Mouse (Mus musculus) regulatory T cell (primary cell): ENCODE results near the gene Eps8l3.

ENCODE experiments used
- in situ Hi-C: fragments of 300-600 bp; cut with MboI, MseI; formaldehyde crosslinking; loops from one replicate; pipeline ENCODE4 v1.15.1; 2025; ENCODE audit warnings: high pct_unique_total_duplicates

Gene Eps8l3

GRCm38 (mm10) chr3:107895720-107896569 lies 18.9 kb downstream of the Eps8l3 start, which contains the start of gene Gstm5:
Gene Gstm5 (plus strand): TSS chr3:107895821.
- in situ Hi-C loops: no loop called here

GRCm38 (mm10) chr3:107898691-107899090 lies 21.7 kb downstream of the Eps8l3 start:
- in situ Hi-C loops: no loop called here

- in situ Hi-C loops: no loop called here
Observed at GRCm38 (mm10) chr3:107900955-107901673, 24.1 kb downstream of the Eps8l3 start.

- in situ Hi-C loops: no loop called here
Observed at GRCm38 (mm10) chr3:107905942-107906341, 28.9 kb downstream of the Eps8l3 start.

- in situ Hi-C loops: no loop called here
Observed at GRCm38 (mm10) chr3:107916674-107917073, 39.6 kb downstream of the Eps8l3 start.

DNA sequence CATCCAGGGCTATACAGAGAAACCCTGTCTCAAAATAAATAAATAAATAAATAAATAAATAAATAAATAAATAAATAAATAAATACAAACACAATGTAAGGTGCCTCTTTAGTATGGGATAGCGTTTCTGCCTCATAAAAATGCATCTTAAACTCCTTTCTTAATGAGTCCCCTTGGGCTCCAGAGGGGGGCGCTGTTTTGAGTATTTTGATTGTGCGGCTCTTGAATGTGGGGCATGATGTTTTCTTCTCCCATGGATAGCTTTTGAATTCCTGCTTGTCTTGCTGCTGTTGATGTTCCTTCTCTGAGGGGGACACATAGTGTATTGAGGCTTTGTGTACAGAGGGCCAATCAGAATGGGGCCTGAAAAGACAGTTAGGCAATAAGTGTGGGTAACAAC lies 40.1 kb downstream of the Eps8l3 start:
- in situ Hi-C loops: no loop called here

DNA sequence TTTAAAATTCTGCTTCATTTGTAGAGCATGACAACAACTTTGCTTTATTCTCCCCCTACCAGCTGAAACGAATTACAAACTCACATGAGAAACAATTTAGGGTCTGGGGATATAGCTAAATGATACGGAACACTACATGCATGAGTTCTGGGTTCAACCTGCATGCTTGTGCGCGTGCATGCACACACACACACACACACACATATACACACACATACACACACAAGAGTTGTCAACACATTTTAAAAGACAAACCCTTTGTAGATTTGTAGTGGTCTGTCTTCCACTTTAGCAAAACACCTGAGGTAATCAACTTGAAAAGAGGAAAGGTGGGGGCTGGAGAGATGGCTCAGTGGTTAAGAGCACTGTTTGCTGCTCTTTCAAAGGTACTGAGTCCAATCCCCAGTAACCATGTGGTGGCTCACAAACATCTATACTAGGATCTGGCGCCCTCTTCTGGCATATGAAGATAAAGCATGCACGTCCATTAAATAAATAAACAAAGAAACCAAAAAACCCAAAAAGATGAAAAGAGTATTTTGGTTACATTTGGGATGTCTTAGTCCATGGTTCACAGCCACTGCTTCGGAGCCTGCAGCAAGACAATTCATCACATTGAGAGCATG lies 40.9 kb downstream of the Eps8l3 start:
- in situ Hi-C loops: no loop called here

DNA sequence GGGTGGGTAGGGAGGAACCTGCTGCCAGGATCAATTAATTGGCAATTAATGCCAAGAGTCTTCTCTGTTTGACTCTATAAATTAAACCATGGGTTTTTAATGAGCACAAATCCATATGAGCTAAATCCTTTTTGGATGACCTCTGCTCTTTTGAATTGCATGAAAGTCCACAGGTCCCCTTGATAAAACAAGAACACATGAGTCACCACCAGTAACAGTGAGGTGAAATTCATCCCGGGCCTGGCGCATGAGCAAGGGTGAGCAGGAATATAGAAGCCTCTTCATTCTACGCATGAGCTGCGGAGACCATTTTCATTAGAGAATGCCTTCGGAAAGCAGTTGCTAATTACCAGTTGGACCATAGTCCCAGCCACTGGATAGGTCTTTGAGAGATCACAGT lies 43.3 kb downstream of the Eps8l3 start:
- in situ Hi-C loops: loop anchor here (10.0 kb wide), 1 partner anchor 234 kb away; the partner anchor contains the start of gene Gpr61

DNA sequence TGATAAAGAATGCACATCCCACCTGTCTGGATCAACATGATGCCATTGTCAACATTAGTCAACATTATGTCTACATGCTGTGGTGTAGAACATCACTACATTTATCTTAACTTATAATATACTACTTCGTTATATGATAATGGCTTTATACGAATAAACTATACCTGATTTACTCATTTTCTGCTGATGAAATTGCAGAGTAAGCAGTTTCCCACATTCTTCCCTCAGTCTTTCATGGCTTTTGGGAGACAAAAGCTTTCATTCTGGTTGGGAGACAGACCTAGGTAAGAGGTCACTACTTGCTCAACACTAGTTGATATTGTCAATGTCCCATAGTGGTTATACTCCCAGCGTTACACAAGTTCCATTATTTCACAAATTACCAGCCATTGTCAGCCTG lies 48.3 kb downstream of the Eps8l3 start:
- in situ Hi-C loops: loop anchor here (10.0 kb wide), 1 partner anchor 229 kb away; the partner anchor contains the start of gene Gpr61

- in situ Hi-C loops: loop anchor here (10.0 kb wide), 1 partner anchor 227 kb away; the partner anchor contains the start of gene Gpr61
Observed at GRCm38 (mm10) chr3:107927841-107928240, 50.8 kb downstream of the Eps8l3 start.

DNA sequence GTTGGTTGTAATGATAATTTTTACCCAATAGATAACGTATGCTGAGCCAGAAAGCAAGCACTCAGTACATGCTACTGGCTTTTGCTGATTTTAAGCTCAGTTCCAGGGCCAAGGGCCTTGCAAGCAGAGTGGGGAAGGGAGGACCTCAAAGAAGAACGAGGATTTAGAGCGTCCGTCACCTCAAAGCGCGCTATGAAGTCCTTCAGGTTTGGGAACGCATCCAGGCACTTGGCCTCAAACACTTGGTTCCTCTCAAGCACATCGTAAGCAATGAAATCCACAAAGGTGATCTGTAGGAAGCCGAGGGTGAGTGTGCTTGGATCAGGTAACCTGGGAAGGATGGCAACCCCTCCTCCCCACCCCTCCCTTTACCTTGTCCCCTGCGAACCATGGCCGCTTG lies 51.7 kb downstream of the Eps8l3 start:
- in situ Hi-C loops: loop anchor here (10.0 kb wide), 1 partner anchor 226 kb away; the partner anchor contains the start of gene Gpr61

DNA sequence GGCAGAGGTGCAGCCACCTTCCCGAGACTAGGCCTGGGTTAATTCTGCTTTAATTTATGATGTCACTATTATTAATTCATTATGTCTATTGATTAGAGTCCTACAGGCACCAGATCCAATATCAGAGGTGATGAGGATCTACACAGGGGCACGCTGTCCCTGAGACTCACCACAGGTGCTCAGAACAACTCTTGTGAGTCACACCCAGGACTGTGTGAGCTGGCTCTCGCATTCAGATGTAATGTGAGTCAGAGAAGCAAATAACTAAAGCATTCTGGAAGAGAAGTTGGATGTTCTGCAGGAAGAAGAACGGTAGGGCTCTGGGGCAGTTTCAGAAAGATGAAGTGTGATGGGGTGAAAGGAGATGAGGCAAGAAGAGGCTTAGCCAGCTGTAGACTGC lies 52.2 kb downstream of the Eps8l3 start:
- in situ Hi-C loops: loop anchor here (10.0 kb wide), 1 partner anchor 226 kb away; the partner anchor contains the start of gene Gpr61

DNA sequence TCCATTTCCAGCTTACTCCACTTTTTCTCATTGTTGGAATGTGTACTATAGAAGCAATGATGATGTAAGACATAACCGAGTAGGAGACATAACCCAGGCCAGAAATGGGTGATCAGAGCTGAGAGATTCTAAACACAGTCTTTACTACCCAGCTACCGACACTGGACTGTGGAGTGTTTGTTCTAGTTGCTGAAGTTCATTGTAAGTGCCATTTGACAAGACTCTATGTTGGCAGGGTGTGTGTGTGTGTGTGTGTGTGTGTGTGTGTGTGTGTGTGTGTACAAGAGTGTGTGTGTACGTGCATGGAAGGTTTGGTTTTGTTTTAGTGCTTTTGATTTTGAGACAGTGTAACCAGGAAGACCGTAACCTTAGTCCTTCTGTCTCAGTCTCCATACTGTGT lies 52.7 kb downstream of the Eps8l3 start:
- in situ Hi-C loops: loop anchor here (10.0 kb wide), 1 partner anchor 225 kb away; the partner anchor contains the start of gene Gpr61

GRCm38 (mm10) chr3:107931134-107931533 lies 54.1 kb downstream of the Eps8l3 start:
- in situ Hi-C loops: no loop called here

GRCm38 (mm10) chr3:107931670-107932069 lies 54.6 kb downstream of the Eps8l3 start, which contains the start of gene Gstm7:
Gene Gstm7 (minus strand): TSS chr3:107931817.
- in situ Hi-C loops: no loop called here

DNA sequence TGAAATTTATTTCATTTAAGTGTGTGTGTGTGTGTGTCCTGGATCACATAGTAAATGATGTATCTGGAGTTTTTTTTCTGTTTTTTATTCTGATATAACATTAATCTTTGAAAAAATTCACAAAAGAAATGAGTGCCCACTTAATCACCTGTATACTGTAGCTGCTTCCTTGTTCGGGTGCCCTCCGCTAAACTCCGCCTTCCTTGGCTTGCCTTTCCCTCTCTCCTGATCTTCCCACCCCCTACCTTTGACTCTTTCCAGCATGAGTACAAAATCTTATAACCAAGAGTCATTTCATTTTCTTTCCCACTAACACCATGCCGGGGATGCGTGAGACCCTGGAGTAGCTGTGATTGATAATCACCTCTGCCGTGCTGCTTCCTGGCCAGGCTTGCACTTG lies 55.1 kb downstream of the Eps8l3 start:
- in situ Hi-C loops: no loop called here

DNA sequence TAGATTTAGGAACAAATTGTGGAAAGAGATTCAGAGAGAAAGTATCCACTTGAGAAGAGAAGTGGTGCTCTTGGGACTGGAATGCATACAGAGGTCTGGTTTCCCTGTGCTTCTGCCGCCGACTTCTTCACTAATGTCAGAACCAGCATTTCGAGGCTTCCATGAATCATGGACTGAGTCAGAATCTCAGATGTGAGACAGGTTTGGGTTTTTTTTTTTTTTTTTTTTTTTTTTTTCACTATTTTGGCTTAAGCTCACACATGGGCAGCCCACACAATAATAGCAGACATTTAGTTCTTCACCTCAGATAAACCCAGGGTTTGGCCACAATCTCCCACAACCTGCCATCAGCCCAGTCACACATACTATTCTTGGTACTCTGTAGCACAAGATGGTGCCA lies 58.2 kb downstream of the Eps8l3 start:
- in situ Hi-C loops: no loop called here

GRCm38 (mm10) chr3:107935888-107936287 lies 58.9 kb downstream of the Eps8l3 start:
- in situ Hi-C loops: no loop called here

DNA sequence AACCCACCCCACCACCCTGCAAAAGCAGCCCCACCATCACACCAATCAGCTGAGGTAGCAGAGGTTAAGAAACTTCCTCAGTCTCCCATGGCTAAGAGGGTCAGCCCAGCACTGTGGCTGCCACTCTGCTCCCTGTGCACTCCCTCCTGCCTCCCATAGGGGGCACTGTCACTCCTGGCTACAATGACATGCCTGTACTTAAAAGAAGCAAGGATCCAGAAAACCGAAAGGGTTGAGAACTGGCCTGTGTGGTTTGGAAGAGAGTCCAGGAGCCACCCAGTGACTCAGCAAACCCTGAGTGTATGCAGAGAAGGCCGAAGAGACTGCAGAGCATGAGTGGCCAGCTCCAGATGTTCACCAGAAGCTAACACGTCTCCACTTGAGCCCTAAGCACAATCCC lies 62.4 kb downstream of the Eps8l3 start:
- in situ Hi-C loops: no loop called here

DNA sequence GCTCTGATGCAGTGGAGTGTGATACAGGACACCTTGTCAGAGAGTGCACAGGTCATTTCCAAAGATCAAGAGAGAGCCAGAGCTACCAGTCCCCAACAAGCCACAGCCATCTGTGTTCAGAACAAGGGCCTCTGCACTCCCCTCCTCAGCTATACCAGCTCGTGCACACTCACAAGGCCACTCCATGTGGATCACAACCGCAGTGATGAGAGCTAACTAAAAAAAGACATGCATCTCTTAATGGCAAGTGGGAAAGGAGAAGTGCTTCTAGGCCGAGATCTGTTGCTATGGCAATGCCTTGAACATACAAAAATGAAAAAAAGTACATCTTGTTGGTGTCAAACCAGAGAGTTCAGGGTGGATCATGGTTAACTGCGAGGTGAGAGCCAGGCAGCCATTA lies 62.8 kb downstream of the Eps8l3 start:
- in situ Hi-C loops: no loop called here

GRCm38 (mm10) chr3:107940524-107940923 lies 63.5 kb downstream of the Eps8l3 start:
- in situ Hi-C loops: no loop called here

GRCm38 (mm10) chr3:107941261-107941660 lies 64.2 kb downstream of the Eps8l3 start:
- in situ Hi-C loops: no loop called here
